Mouse (Mus musculus) naive thymus-derived CD4-positive, alpha-beta T cell, adult 2 months (primary cell): ENCODE results near the gene Acnat1.
"Not testable (repeated sequence)": the region's sequence is repeated elsewhere in the genome, so short reads cannot be mapped to it uniquely, and the experiment has no call there.

ENCODE experiments used
- DNase-seq: peaks from one replicate; pipeline ENCODE4 v3.0.0-alpha.2; 2011; ENCODE audit warnings: low read depth

Gene Acnat1

DNA sequence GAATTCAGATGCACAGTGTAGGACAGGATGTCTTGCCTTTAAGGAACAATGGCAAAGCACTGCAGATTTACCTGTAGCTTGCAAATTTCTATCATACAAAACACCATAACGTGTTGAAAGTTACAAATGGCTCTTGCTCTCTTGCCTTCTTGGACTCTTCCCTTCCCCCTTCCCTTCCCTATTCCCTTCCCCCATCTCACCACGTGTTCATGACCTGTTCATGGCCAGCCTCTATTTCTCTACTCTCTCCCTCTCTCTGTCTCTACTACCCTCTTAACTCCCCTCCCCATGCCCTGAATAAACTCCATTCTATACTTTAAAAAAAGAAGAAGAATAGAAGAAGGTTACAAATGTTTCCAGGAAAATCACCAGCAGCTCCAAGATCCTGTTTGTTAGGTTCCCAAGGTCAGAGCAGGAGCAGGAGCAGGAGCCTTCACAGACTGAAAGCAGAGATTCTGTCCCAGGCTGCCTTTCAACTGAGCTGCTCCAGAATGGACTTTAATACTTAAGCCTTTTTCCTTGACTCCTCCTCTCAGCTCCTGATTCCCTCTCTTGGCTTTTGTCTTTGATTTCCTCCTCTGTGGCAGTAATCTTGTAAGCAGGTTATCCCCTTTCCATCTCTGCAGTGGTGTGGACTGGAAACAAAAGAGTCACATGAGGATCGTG, at the start of gene Acnat1:
Acnat1 (minus strand) TSS at position 478 of the 666 bp plus-strand sequence.
- no peak for DNase-seq

DNA sequence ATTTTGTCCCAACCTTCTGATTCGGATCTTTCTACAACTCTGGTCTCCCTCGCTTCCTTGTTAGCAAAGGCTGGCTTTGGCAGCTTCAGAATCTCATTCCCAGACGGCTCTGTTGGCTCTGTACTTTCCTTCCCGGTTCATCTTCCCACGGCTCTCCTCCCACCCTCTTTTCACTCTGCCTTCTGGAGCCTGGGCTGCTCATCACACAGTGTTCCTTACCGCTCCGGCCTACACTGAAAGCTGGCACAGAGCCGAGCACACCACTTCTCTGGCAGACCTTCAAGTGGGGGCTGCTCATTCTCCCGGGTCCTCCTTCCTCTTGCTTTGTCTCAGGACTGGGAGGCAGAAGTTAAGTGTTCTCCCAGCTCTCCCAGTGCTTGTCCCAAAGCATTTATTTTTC, 48.9 kb upstream of the Acnat1 start:
- no peak for DNase-seq

DNA sequence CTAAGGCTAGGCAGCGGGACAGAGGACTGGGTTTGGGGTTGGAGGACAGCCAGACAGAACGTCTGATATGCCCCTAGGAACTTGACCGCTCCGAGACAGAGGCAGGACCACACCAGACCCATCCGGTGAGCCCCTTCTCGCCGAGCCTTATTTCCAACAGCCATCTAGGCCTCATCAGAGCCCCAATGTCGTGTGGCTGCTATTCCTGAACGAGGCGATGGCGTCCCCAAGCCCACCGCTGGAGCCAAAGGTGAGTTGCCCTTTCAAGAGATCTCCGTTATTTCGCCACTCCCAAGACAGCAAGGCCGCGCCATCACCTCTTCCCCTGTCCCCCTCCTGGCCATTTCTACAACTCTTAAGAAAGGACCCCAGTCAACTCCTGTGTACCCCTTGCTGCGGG, 47.6 kb upstream of the Acnat1 start:
- no peak for DNase-seq

DNA sequence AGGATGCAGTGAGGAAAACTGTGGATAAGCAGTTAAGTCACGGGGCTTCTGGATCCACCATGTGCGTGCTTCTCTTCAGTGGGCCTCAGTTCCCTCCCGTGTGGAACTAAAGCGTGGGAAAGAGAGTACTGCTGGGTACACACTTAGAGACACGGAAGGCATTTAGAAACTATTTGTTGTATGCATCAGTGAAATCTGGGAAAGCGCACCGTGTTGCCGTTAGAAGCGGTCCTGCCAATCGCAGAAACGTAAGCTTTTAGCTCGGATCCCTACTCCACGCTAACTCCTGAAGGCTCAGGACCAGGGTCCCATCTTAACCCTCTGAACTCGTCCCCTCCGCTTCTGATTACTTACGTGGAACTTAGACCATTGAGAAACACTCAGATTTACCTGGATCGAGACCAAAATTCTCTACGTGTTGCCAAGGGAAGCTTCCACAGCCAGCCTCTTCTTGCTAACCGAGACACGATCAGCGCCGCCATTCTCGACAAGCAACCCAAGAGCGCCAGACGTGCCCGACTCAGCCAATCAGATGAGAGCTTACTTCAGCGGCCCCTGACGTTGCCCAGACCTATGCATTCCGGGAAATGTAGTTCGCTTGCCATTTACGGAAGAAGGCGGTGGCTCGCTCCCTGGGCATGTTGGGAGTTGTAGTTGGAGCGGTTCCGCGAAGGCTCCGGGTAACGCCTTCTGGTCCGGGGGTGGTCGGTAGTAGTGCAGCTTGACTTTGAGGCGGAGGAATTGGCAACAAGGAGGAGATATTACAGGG, 47.0 kb upstream of the Acnat1 start, which contains the start of the genes Mrpl50 and Zfp189:
Mrpl50 (minus strand) TSS at position 522 of the 769 bp plus-strand sequence.
Zfp189 (plus strand) TSS at position 605 of the 769 bp plus-strand sequence.
- peak; percentile 96 for DNase-seq

DNA sequence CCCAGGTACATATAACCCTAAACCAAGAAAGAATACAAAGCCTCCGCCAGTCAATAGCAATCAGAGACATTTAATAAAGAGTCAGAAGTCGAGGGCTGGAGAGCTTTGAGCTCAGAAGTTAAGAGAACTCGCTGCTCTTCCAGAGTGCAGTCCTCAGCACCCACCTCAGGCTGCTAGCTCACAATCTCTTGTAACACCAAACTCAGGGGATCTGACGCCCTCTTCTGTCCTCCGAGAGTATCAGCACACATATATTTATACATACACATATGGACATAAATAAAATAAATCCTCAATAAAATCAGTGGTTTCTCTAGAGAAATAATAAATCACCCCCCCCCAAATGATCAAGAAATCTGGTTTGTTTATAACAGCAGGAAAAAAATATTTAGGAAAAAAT, 45.8 kb upstream of the Acnat1 start:
- peak; percentile 13 for DNase-seq

DNA sequence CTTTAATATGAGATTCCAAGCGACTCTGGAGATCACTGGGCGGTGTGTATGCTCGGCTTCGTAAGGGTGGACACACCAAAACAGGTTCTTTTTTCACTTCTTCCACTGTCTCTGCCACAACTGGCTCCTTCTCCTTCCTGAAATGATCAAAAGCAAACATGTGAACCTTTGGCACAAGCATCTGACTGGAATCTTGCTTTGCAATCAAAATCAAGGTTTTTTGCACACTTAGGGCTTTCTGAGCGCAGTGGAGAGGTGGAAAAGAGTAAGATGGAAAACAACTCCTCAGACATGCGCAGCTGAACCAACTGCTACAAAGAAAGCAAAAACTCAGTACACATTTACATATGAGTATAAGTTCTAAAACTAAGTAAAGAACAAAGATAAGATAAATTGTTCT, 40.7 kb upstream of the Acnat1 start:
- DNase-seq: no peak

DNA sequence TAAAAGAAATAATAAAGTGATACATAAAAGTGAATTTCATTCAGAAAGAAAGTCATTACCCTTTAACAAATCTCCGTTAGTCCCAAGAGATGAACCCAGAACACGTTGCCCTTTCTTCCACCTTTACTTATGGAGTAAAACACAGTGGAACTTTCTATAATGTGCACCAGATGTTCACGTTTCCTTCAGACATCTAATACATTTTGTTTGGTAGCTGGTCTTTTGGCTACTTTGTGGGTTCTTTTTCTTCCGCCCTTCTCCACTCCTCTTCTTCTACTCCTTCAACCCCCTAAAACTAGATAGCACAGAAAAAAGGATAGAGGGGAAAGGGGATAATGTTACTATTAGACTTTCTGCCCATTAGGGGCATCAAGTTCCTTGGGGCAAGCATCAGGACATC, 38.9 kb upstream of the Acnat1 start:
- DNase-seq: no peak

DNA sequence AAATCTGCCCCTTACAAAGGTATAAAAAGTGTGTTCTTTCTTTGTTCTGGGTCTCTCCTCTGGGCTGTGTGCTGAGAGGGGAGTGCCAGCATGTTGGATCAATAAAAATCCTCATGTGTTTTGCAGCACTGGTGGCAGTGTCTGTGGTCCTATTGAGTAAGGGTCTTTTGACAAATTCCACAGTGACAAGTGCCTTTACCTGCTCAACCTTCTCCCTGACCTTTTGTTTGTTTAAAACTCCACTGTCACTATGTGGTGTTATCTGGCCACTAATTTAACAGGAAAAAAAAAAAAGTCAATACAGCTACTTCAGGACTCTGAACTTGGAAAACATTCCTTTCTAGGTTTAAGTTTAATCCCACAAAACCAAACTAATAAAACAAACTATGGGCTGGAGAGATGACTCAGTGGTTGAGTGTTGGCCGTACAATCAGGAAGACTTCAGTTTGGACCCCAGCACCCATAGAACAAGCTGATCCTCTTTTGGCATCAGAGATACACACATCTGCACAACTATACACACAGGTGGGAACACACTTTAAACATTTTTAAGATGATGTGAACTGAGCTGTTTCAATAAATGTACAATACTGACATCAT, 36.6 kb upstream of the Acnat1 start:
- DNase-seq: not testable (repeated sequence)

DNA sequence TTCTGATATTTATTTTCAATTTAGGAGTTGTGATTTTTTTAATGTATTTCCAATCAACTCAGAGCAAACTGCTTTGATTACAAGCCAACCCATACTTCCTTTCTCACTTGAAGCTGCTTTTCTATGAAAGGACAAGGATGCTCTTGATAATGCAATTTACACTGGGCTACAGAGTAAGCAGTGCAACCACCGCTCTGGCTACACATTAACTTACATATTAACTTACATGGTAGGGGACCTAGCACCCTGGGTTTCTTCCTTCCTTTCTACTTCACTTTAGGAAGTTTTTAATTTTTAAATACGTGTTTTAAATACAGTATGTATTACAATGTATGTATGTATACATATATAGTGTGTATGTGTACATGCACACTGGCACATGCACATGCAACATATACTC, 35.5 kb upstream of the Acnat1 start:
- DNase-seq: no peak

DNA sequence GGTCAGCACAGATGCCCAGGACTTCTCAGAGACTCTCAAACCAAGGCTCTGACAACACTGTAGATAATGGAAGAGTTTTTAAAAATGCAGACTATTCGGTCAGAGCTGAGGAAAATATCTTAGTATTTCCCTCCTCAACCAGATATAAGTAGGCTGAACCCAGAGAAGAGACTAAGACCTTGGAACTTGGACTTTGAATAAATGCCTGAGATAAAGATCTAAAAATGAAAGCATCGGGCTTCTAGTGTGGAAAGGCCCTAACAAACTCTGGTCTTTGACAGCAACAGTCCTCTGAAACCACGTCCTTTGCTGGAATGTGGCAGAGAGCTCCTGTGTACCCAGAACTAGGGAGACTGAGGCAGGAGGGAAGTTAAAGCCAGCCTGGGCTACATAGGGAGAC, 32.7 kb upstream of the Acnat1 start, which contains the start of gene Baat:
Baat (minus strand) TSS at position 172 of the 400 bp plus-strand sequence.
- DNase-seq: no peak

DNA sequence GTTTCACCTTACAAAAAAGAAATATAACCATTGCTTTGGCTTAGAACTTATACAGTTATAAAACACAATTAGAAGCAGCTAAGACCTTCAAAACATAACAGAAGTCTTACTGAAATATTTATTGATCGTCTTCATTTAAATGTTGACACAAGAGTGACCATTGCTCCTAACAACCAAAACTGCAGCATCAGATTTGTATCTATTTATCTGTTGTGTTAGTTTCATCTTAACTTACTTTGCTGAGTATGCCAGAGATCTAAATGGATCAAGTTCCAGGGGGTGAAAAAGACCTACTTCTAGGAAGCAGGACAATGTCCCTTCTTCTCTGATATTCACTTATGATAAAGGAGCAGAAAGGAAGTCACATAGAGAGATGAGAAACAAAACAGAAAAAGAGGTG, 29.9 kb upstream of the Acnat1 start:
- no peak for DNase-seq

DNA sequence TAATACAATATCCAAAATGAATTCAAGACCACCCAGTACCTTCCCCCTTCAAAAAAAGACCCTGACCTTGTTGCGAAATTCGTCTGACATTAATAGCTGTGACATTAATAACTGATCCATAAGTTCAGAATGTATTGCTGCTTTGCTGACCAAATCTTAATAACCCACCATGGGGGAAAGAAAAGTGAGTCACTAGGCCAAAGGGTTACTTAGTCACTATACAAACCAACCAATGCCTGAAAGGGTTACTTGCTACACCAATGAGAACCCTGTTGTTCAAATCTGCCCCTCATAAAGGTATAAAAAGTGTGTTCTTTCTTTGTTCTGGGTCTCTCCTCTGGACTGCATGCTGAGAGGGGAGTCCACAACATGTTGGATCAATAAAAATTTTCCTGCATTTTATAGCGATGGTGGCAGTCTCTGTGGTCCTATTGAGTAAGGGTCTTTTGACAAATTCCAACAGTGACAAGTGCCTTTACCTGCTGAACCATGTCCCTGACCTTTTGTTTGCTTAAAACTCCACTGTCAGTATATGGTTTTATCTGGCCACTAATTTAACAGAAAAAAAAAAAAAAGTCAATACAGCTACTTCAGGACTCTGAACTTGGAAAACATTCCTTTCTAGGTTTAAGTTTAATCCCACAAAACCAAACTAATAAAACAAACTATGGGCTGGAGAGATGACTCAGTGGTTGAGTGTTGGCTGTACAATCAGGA, 12.4 kb upstream of the Acnat1 start:
- not testable (repeated sequence) for DNase-seq

DNA sequence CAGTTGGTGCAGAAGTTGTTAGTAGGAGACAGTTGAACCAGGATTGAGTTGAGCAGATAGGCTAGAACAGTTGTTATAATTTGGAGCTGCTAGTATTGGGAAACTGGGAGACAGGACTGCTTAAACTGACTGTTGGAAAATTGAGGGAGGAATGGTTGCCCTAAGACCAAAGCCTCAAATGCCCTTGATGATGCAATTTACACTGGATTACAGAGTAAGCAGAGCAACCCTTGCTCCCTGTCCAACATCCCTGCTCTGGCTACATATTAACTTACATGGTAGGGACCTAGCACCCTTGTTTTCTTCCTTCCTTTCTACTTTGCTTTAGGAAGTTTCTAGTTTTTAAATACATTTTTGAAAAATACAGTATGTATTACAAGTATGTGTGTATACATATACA, 11.7 kb upstream of the Acnat1 start:
- DNase-seq: no peak

DNA sequence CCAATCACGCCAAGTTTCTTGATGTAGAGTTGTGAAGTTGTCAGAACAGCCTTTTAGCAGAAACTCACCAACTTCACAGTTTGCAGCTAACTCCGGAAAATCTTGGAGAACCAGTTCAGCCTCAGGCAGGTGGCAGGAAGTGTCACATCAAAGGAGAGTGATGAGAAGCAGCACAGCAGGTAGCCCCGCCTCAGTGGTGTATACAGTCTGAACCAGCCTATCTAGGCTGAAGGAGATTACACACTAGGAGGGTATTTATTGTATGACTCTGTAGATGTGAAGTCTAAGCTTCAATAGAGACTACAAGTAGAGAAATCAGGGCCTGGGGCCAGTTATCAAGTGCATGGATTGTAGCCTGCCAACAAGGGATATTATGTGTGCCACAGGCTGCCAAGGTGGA, 7.2 kb upstream of the Acnat1 start:
- DNase-seq: no peak

DNA sequence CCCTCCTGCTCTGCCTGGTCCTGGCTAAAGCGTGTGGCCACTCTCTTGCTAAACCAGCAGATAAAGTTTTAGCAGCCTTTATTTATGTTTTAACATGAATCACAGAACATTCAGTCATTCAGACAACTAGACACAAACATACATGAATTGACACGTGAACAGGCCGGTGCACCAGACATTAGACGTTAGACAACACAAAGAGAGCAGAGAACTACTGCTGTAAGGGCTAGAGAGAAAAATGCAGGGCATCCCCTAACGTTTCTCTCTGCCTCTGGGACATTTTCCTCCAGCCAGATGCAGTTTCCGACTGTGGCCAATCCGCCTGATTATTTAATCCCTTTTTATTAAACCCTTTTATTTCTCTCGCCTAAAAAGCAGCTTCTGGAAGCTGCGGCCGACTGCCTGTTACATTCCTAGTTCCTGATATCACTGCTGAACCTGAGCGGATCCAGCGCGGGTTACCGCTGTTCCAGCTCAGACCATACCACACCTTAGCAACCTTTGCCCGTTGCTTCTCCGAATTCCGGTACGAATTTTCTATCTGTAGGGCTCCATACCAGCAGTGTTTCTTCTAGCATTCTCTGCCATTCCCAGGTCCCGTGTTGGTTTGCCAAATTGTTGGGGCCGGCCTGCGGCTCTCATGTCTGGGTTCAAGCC, 6.5 kb upstream of the Acnat1 start:
- DNase-seq: no peak

DNA sequence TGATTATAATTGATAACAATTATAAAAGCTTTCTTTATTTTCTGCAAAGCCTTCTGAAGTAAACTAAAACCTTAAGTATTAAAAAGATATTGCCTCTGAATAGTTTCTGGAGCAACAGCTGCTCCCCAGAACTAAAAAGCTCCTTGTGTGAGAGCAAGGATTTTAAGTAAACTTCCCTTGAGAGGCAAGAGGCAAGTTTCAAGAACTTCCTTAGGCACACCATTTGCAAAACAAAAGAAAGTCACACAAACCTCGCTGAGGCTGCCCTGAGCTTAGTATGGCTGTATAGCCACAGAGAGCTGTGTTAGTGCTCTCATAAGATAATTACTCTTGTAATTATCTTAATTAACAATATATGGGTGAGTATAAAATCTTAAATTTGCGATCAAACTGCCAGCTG, 5.3 kb upstream of the Acnat1 start:
- not testable (repeated sequence) for DNase-seq

DNA sequence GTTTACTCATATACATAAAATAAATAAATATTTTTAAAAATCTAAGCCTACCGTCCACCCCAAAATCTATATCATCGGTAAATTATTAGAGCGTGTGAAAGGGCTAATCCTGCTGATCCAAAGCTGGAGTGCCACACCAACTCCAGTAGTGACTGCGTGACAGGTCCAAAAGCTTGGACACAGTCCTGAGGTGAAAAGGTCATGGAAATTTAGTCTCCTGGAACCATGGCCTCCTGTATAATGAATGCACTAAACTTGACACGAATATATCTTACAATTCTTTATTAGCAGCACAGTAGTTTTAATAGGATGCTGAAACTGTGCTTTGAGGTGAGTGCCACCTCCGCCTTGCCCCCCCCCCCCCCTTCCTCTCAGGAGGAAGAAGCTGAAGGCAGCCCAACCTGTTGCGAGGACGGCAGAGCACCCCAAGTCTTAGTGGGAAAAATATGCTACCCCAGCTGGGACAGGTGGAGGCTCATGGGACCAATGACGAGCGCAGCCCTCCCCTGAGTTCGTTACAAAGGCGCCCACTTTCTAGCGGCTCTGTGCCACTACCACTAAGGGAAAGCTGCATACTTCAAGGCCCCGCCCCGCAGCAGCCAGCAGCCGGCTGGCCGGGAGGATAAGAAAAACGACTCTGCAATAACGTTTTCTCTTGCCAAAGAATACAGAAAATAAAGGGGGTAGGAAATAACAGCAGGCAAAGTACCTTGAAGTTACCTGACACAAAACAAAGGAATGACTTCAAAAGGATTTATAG, 4.6 kb upstream of the Acnat1 start:
- DNase-seq: no peak

DNA sequence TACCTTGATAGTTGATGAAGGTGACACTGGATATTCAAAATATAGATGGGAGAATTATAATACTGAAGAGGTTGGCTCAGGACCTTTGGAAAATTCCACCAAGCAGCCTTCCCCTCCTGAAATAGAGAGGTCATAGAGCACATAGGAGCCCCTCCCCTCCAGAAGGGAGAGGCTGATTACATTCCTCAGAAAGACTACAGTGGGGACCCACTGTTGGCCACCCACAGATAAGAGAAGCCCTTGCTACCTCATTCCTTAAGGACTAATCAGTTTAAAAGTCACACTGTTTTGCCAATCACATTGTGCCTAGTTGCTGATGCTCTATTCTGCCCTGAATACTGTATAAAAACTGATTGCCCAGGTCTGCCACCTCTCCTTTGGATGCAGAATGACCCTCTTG, 871 bp upstream of the Acnat1 start:
- DNase-seq: no peak

DNA sequence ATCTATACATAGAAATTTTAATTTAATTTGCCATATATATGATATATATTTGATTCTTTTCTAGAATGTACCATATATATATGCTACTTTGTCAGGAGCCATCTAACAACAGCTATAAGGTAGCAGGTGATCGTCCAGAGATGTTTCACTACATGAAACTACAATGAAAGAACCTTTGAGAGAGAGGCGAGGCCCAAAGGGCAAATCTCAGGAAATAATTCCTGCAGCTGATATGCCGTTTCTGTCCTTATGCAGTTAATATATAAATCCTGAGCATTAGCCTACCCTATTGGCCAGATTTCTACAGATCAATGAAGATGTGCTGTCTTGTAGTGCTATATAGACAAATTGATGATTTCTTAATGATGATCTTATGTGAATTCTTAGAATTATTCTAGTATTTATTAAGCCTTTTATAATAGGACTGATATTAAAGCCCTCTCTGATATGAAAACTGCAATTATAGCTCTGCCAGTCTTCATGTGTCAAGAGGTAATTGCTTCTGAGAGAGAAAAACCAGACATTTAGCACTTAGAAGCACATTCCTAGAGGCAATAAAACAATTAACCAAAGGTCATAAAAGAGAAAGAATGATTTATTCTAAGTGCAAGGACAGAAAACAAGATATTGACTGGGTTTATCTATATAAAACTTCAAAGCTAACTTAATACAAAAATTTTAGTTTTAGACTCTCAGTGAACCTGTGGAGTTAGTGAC, 4.1 kb downstream of the Acnat1 start:
- no peak for DNase-seq

DNA sequence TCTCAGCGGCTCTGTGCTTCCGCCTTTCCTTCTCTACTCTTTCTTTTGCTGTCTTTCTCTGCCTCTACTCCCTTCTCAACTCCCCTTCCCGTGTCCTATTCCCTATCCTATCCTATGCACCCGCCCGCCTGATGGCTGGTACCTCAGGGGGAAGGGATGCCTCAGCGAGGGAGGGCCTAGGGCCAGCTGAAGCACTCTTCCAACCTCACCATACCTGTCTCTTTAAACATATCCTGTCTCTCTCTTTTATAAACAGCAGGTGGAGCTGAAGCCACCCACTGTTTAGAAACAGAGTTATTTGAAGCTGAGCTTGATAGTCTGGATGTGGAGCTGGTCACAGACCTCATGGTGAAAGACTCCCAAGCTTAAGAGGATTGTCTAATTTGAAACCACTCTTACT, 6.4 kb downstream of the Acnat1 start:
- DNase-seq: no peak
